Mouse (Mus musculus): ENCODE results near the gene Scn9a. TPM values are rescaled to one million over a fixed set of nuclear protein-coding genes. Genes with fewer than 3 reads are reported as not detected.

Scn9a gene
- polyA plus RNA-seq, 1 experiment from 2014 or later: 0.53 TPM

DNA sequence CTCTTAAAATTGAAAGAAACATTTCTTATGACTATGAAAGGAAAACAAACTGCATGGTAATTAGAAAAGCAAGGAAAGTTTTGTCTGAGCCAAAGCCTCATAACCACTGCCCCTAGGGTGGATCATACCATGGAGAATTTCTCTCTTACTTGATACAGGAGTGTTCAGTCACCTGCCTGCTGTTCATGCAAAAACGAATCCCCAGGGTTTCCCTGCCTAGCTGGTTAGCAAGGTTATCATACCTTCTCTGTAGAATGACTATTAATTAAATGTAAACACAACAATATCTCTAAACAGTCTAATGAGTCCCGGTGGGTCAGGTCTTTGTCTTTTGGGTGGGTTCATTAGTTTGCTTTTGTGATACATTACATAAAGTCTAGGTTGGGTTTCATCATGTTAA lies 123.3 kb downstream of the Scn9a start:
- no peak for DNase-seq (ENCODE audit: extremely low spot score, low spot score)
- Histone ChIP-seq H3K27ac (no peak overlapping the region), H3K4me3 (no peak overlapping the region), H3K27me3 (ENCODE audit: poor library complexity, severe bottlenecking) (no peaks in the 10 kb centered on the region), H3K36me3 (replicated peaks) (no peaks in the 10 kb centered on the region), H3K4me1 (no peaks in the 10 kb centered on the region), H3K9me3 (no peaks in the 10 kb centered on the region)
- WGBS: 79% methylated on average over 2 of the region's 2 CpGs

DNA sequence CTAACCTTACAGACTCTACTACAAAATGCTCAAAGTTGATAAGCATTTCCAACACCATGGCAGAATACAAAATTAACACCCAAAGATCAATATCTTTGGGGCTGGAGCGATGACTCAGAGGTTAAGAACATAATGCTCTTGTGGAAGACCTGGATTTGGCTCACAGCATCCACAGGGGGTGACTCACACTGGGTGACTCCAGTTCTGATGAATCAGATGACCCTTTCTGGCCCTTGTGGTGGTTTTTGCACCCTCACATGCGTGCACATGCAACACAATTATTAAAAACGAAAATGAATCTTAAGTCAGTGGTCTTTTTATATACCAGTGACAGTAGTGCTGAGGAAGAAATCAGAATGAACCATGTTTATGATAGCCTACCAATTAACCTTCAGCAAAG lies 126.7 kb downstream of the Scn9a start:
- Histone ChIP-seq H3K9me3 (no peaks in the 10 kb centered on the region), H3K4me3 (no peak overlapping the region), H3K27ac (no peak overlapping the region), H3K36me3 (replicated peaks) (no peaks in the 10 kb centered on the region), H3K4me1 (no peaks in the 10 kb centered on the region), H3K27me3 (ENCODE audit: poor library complexity, severe bottlenecking) (no peaks in the 10 kb centered on the region)
- WGBS: 85% methylated on average over 3 of the region's 3 CpGs
- DNase-seq (ENCODE audit: extremely low spot score, low spot score): no peak

DNA sequence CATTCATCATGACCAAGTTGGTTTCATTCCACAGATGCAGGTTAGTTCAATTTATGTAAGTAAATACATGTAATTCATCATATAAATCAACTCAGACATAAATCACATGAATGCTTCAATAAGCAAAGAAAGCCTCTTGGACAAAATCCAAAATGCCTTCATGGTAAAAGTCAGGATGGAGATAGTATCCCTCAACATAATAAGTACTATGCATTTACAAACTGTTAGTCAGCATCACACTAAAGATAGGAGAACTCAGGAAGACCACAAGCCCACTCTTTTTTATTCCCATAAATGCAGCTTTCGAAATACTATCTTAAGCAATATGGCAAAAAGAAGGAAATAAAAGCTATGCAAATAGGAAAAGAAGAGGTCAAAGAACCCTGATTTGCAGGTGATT lies 127.1 kb downstream of the Scn9a start:
- no peak for DNase-seq (ENCODE audit: extremely low spot score, low spot score)
- no peaks in the 10 kb centered on the region for H3K9me3 ChIP-seq
- no peak overlapping the region for H3K4me3 ChIP-seq
- H3K27ac ChIP-seq: no peak overlapping the region
- H3K4me1 ChIP-seq: no peaks in the 10 kb centered on the region
- no peaks in the 10 kb centered on the region for H3K27me3 ChIP-seq (ENCODE audit: poor library complexity, severe bottlenecking)
- no peaks in the 10 kb centered on the region for H3K36me3 ChIP-seq (replicated peaks)
- 97% methylated on average over 1 of the region's 1 CpGs for WGBS

DNA sequence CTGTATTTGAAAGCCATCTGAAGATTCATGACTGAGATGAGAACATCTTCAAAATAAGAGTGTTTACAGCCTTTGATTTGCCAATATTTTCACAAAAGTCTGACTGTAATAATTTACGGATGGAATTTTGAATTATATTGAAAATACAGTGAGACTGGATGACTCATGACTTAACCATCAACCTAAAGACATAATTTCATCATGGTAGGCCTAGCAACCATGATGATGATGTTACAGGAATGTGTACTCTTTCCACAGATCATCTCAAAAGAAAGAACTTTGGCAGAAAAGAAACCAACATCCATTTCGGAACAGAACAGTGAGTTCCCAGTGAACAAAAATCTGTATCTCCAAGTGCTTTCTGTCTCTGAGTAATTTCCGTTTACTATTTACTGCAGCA lies 132.6 kb downstream of the Scn9a start:
- no peak overlapping the region for H3K27ac ChIP-seq
- H3K4me3 ChIP-seq: no peak overlapping the region
- no peaks in the 10 kb centered on the region for H3K27me3 ChIP-seq (ENCODE audit: poor library complexity, severe bottlenecking)
- 88% methylated on average over 3 of the region's 3 CpGs for WGBS
- no peaks in the 10 kb centered on the region for H3K36me3 ChIP-seq (replicated peaks)
- H3K4me1 ChIP-seq: no peaks in the 10 kb centered on the region
- DNase-seq (ENCODE audit: extremely low spot score, low spot score): no peak
- no peaks in the 10 kb centered on the region for H3K9me3 ChIP-seq

GRCm38 (mm10) chr2:66494556-66494955 lies 140.2 kb downstream of the Scn9a start:
- Histone ChIP-seq H3K4me1 (no peaks in the 10 kb centered on the region), H3K4me3 (no peak overlapping the region), H3K9me3 (no peaks in the 10 kb centered on the region), H3K27ac (no peak overlapping the region), H3K27me3 (ENCODE audit: poor library complexity, severe bottlenecking) (no peaks in the 10 kb centered on the region), H3K36me3 (replicated peaks) (no peaks in the 10 kb centered on the region)
- WGBS: 93% methylated on average over 8 of the region's 8 CpGs
- no peak for DNase-seq (ENCODE audit: extremely low spot score, low spot score)

DNA sequence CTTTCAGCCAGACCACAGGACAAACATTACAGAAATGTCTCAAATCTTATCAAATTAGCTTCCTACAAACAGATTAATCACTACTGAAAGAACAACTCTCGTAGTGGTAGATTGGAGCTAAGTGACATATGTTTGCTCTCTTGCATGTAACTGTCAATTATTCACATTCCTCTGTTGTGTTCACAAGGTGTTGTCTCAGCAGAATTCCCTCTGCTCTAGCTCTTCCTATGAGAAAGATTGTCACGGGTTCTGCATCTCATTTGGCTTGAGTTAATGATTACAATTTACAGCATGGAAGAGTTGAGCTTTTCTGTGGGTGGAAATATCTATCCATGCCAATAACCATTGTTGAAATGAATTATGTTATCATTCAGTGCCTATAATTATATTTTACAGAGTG lies 156.4 kb downstream of the Scn9a start:
- Histone ChIP-seq H3K27ac (no peak overlapping the region), H3K9me3 (no peaks in the 10 kb centered on the region), H3K36me3 (replicated peaks) (no peaks in the 10 kb centered on the region), H3K4me3 (no peak overlapping the region), H3K27me3 (ENCODE audit: poor library complexity, severe bottlenecking) (no peaks in the 10 kb centered on the region), H3K4me1 (no peaks in the 10 kb centered on the region)
- no peak for DNase-seq (ENCODE audit: extremely low spot score, low spot score)
- WGBS: 88% methylated on average over 2 of the region's 2 CpGs

- no peaks in the 10 kb centered on the region for H3K4me1 ChIP-seq
- WGBS: 58% methylated on average over 3 of the region's 3 CpGs
- H3K36me3 ChIP-seq (replicated peaks): no peaks in the 10 kb centered on the region
- no peak overlapping the region for H3K4me3 ChIP-seq
- H3K27me3 ChIP-seq (ENCODE audit: poor library complexity, severe bottlenecking): no peaks in the 10 kb centered on the region
- no peak overlapping the region for H3K27ac ChIP-seq
- no peaks in the 10 kb centered on the region for H3K9me3 ChIP-seq
- no peak for DNase-seq (ENCODE audit: extremely low spot score, low spot score)
Observed at GRCm38 (mm10) chr2:66473181-66473822, 161.5 kb downstream of the Scn9a start.

- DNase-seq (ENCODE audit: extremely low spot score, low spot score): no peak
- 98% methylated on average over 3 of the region's 3 CpGs for WGBS
- Histone ChIP-seq H3K4me3 (no peak overlapping the region), H3K27ac (no peak overlapping the region), H3K4me1 (no peaks in the 10 kb centered on the region), H3K36me3 (replicated peaks) (no peaks in the 10 kb centered on the region), H3K27me3 (ENCODE audit: poor library complexity, severe bottlenecking) (no peaks in the 10 kb centered on the region), H3K9me3 (no peaks in the 10 kb centered on the region)
Observed at GRCm38 (mm10) chr2:66465484-66465883, 169.3 kb downstream of the Scn9a start.

DNA sequence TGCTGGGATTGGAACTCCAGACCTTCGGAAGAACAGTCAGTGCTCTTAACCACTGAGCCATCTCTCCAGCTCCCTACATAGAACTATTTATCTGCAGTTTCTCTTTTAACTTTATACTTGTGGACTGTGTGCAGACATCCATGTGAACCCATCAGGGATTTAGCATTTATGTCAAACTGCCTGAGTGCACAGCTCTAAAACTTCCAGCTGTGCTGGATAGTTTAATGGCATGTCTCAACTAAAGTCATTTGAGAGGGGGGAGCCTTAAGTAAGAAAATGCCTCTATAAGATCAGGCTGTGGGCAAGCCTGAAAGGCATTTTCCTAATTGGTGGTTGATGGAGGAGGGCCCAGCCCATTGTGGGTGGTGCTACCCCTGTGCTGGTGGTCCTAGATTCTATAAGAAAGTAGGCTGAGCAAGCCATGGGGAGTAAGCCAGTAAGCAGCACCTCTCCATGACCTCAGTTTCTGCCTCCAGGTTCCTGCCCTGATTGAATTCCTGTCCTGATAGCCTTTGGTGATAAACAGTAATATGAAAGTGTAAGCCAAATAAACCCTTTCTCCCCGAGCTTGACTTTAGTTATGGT lies 169.8 kb downstream of the Scn9a start:
- Histone ChIP-seq H3K4me1 (no peaks in the 10 kb centered on the region), H3K4me3 (no peak overlapping the region)
- 86% methylated on average over 2 of the region's 2 CpGs for WGBS

DNA sequence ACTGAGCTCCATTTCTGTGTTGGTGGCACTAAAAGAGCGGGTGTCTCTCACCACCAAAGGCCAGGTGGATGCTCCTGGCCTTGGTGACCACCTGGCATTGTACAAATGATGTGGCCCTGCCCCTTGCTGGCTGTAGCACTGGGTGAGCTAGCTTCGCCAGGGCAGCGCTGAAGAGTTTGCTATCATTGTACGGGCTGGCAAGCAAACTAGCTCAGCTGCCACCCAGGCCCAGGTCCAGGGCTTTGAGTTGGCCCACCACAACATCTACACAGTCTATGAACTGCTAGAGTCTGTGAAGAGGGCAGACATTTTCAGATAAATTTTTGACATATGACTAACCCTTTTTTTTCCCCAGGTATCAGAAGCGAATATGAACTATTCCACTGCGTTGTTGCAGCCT lies 170.8 kb downstream of the Scn9a start:
- no peaks in the 10 kb centered on the region for H3K4me1 ChIP-seq
- no peak overlapping the region for H3K27ac ChIP-seq
- no peak overlapping the region for H3K4me3 ChIP-seq
- DNase-seq (ENCODE audit: extremely low spot score, low spot score): no peak
- H3K27me3 ChIP-seq (ENCODE audit: poor library complexity, severe bottlenecking): no peaks in the 10 kb centered on the region
- no peaks in the 10 kb centered on the region for H3K9me3 ChIP-seq
- no peaks in the 10 kb centered on the region for H3K36me3 ChIP-seq (replicated peaks)
- WGBS: 93% methylated on average over 6 of the region's 6 CpGs

More for the DNA sequence above, 169.8 kb downstream of the Scn9a start:
- Histone ChIP-seq H3K27ac (no peak overlapping the region), H3K27me3 (ENCODE audit: poor library complexity, severe bottlenecking) (no peaks in the 10 kb centered on the region), H3K9me3 (no peaks in the 10 kb centered on the region), H3K36me3 (replicated peaks) (no peaks in the 10 kb centered on the region)
- DNase-seq (ENCODE audit: extremely low spot score, low spot score): no peak

DNA sequence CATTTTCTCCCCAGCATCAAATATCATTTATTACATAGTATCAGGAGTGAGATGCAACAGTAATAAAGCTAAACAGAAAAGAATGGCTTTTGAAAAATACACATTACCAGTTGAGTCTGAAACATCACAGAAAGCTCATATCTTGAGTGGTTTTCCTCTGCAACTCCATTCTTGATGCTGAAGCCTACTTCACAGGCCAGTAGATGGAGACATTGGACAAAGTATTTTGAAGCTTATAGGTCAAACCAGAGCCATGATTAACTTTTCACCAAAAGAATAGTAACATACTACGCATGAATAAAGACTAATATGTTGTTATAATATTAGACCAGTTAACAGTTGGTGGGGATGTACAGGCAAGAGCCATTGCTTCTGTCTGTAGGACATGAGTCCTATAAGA lies 172.3 kb downstream of the Scn9a start:
- no peaks in the 10 kb centered on the region for H3K4me1 ChIP-seq
- H3K27me3 ChIP-seq (ENCODE audit: poor library complexity, severe bottlenecking): no peaks in the 10 kb centered on the region
- H3K4me3 ChIP-seq: no peak overlapping the region
- no peak overlapping the region for H3K27ac ChIP-seq
- 96% methylated on average over 1 of the region's 1 CpGs for WGBS
- H3K36me3 ChIP-seq (replicated peaks): no peaks in the 10 kb centered on the region
- DNase-seq (ENCODE audit: extremely low spot score, low spot score): no peak
- no peaks in the 10 kb centered on the region for H3K9me3 ChIP-seq

DNA sequence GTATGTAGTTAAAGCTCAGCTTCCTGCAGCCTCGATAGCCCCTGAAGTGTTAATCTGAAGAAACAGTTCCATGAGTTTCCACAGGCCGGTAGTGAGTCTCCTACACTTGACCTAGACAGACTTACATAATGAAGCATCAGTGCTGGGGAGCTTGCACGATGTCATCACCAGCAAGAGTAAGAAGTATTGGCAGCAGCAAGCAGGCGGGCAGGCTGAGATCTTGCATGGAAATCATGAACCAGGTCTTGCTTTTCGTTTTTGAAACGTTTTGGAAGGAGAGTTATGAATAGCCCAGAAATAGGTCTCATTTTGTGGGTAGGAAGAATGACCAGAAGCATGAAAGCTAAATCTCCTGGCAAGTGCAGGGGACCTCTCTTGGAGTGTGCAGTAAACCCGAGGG lies 194.1 kb downstream of the Scn9a start, which contains the start of gene Scn1a:
TSS of gene Scn1a (minus strand) at position 130 of the 400 bp plus-strand sequence.
- Histone ChIP-seq H3K27ac (no peak within 1 kb of the TSS), H3K4me1 (peaks cover 16% of the 10 kb centered on the region), H3K36me3 (replicated peaks) (no peaks in the 10 kb centered on the region), H3K9me3 (no peaks in the 10 kb centered on the region), H3K4me3 (peak within 1 kb of the TSS; percentile 49), H3K27me3 (ENCODE audit: poor library complexity, severe bottlenecking) (peaks cover 11% of the 10 kb centered on the region)
- WGBS: 21% methylated on average over 7 of the region's 7 CpGs
- peak; percentile 16 for DNase-seq (ENCODE audit: extremely low spot score, low spot score)

- H3K27ac ChIP-seq: no peak overlapping the region
- H3K4me3 ChIP-seq: peak overlapping the region; percentile 49
- peaks cover 16% of the 10 kb centered on the region for H3K4me1 ChIP-seq
- peaks cover 11% of the 10 kb centered on the region for H3K27me3 ChIP-seq (ENCODE audit: poor library complexity, severe bottlenecking)
- H3K9me3 ChIP-seq: no peaks in the 10 kb centered on the region
- H3K36me3 ChIP-seq (replicated peaks): no peaks in the 10 kb centered on the region
- 6% methylated on average over 21 of the region's 21 CpGs for WGBS
- peak; percentile 40 for DNase-seq (ENCODE audit: extremely low spot score, low spot score)
Observed at GRCm38 (mm10) chr2:66439764-66440471, 194.8 kb downstream of the Scn9a start.

All from forebrain, embryonic 10.5 days (tissue).